Mouse (Mus musculus): ENCODE data around the gene Omd. TPM values are rescaled to one million over a fixed set of nuclear protein-coding genes. Genes with fewer than 3 reads are reported as not detected.

The Omd gene
- total and polyA plus RNA-seq, 3 experiments = 0.37 TPM; not detected in 2

Other genes with a start within 250 kb of the Omd start
- gene Bicd2, start 240.9 kb upstream of the Omd start, total RNA-seq (2012; rRNA removed) = 21.0 and 21.3 TPM in 2 replicates
- 16.9 and 18.0 TPM in 2 replicates for gene Bicd2, start 240.9 kb upstream of the Omd start, total RNA-seq (2014; rRNA removed)
- gene Bicd2, start 240.9 kb upstream of the Omd start, polyA plus RNA-seq (2012; ENCODE audit: insufficient read length, low read depth) = 26.5 and 27.0 TPM in 2 replicates
- 8.7 and 11.4 TPM in 2 replicates for gene Ippk, start 161.2 kb upstream of the Omd start, total RNA-seq (2012; rRNA removed)
- 21.5 and 23.6 TPM in 2 replicates for gene Ippk, start 161.2 kb upstream of the Omd start, total RNA-seq (2014; rRNA removed)
- gene Ippk, start 161.2 kb upstream of the Omd start, polyA plus RNA-seq (2012; ENCODE audit: insufficient read length, low read depth) = 9.0 and 10.3 TPM in 2 replicates
- gene Tes3-ps, start 89.1 kb upstream of the Omd start, total RNA-seq (2012; rRNA removed) = 0.25 TPM in 2 replicates
- 2.3 and 2.5 TPM in 2 replicates for gene Tes3-ps, start 89.1 kb upstream of the Omd start, total RNA-seq (2014; rRNA removed)
- gene Tes3-ps, start 89.1 kb upstream of the Omd start, polyA plus RNA-seq (2012; ENCODE audit: insufficient read length, low read depth) = 1.6 and 1.7 TPM in 2 replicates
- gene Ecm2, start 77.7 kb upstream of the Omd start, total RNA-seq (2012; rRNA removed) = under 0.01 and 0.04 TPM in 2 replicates
- not detected in 2 replicates for gene Ecm2, start 77.7 kb upstream of the Omd start, total RNA-seq (2014; rRNA removed)
- 0.08 and 0.14 TPM in 2 replicates for gene Ecm2, start 77.7 kb upstream of the Omd start, polyA plus RNA-seq (2012; ENCODE audit: insufficient read length, low read depth)
- not detected in 2 replicates for gene Aspn, start 38.0 kb upstream of the Omd start, total RNA-seq (2012; rRNA removed)
- gene Aspn, start 38.0 kb upstream of the Omd start, total RNA-seq (2014; rRNA removed) = not detected in 2 replicates
- 0.23 and 0.27 TPM in 2 replicates for gene Aspn, start 38.0 kb upstream of the Omd start, polyA plus RNA-seq (2012; ENCODE audit: insufficient read length, low read depth)
- not detected in 2 replicates for gene Ogn, start 25.6 kb downstream of the Omd start, total RNA-seq (2012; rRNA removed)
- gene Ogn, start 25.6 kb downstream of the Omd start, total RNA-seq (2014; rRNA removed) = not detected in 2 replicates
- not detected in 2 replicates for gene Ogn, start 25.6 kb downstream of the Omd start, polyA plus RNA-seq (2012; ENCODE audit: insufficient read length, low read depth)
- 11.2 and 14.9 TPM in 2 replicates for gene Cenpp, start 70.3 kb downstream of the Omd start, total RNA-seq (2012; rRNA removed)
- 35.3 and 41.8 TPM in 2 replicates for gene Cenpp, start 70.3 kb downstream of the Omd start, total RNA-seq (2014; rRNA removed)
- 10.7 and 11.8 TPM in 2 replicates for gene Cenpp, start 70.3 kb downstream of the Omd start, polyA plus RNA-seq (2012; ENCODE audit: insufficient read length, low read depth)
- 14.9 and 24.0 TPM in 2 replicates for gene Nol8, start 70.6 kb downstream of the Omd start, total RNA-seq (2012; rRNA removed)
- gene Nol8, start 70.6 kb downstream of the Omd start, total RNA-seq (2014; rRNA removed) = 33.4 and 40.1 TPM in 2 replicates
- gene Nol8, start 70.6 kb downstream of the Omd start, polyA plus RNA-seq (2012; ENCODE audit: insufficient read length, low read depth) = 32.8 and 36.7 TPM in 2 replicates
- gene Iars, start 99.6 kb downstream of the Omd start, total RNA-seq (2012; rRNA removed) = 100 and 141 TPM in 2 replicates
- gene Iars, start 99.6 kb downstream of the Omd start, total RNA-seq (2014; rRNA removed) = 81.6 and 88.2 TPM in 2 replicates
- gene Iars, start 99.6 kb downstream of the Omd start, polyA plus RNA-seq (2012; ENCODE audit: insufficient read length, low read depth) = 148 and 160 TPM in 2 replicates
- not detected in 2 replicates for gene Gm30302, start 216.5 kb downstream of the Omd start, total RNA-seq (2012; rRNA removed)
- gene Gm30302, start 216.5 kb downstream of the Omd start, total RNA-seq (2014; rRNA removed) = not detected in 2 replicates
- gene Gm30302, start 216.5 kb downstream of the Omd start, polyA plus RNA-seq (2012; ENCODE audit: insufficient read length, low read depth) = not detected in 2 replicates